Mouse (Mus musculus) c-Kit-positive CD71-negative TER-119-negative erythroid progenitor cells, embryonic 14.5 days (primary cell): ENCODE data around the gene Fam89b.
A peak's percentile ranks its signal among the peaks of the same experiment; 100 is the strongest.

ENCODE experiments used
- DNase-seq: peaks from one replicate; pipeline ENCODE4 v3.0.0-alpha.2; 2013; ENCODE audit warnings: low read depth

Gene Fam89b

GRCm38 (mm10) chr19:5739446-5739845 is 10.0 kb upstream of the Fam89b start:
- no peak for DNase-seq

- DNase-seq = no peak
Measured at GRCm38 (mm10) chr19:5734325-5734724, 4.9 kb upstream of the Fam89b start.

GRCm38 (mm10) chr19:5731264-5731978 is 2.0 kb upstream of the Fam89b start:
- peak; percentile 90 for DNase-seq

GRCm38 (mm10) chr19:5730314-5731186 is 1.1 kb upstream of the Fam89b start:
- no peak for DNase-seq

- DNase-seq = no peak
Measured at GRCm38 (mm10) chr19:5728631-5729443, 616 bp downstream of the Fam89b start.

- peak; percentile 81 for DNase-seq
Measured at GRCm38 (mm10) chr19:5727701-5728100, 1.8 kb downstream of the Fam89b start.

GRCm38 (mm10) chr19:5726961-5727578 is 2.4 kb downstream of the Fam89b start:
- DNase-seq = no peak

- peak; percentile 63 for DNase-seq
Measured at GRCm38 (mm10) chr19:5725767-5726515, 3.5 kb downstream of the Fam89b start, which contains the start of gene Ehbp1l1. Gene Ehbp1l1, minus strand, starts transcription at chr19:5726317.

- no peak for DNase-seq
Measured at GRCm38 (mm10) chr19:5725029-5725707, 4.3 kb downstream of the Fam89b start.

- peak; percentile 86 for DNase-seq
Measured at GRCm38 (mm10) chr19:5724549-5724941, 4.9 kb downstream of the Fam89b start.

GRCm38 (mm10) chr19:5723934-5724548 is 5.4 kb downstream of the Fam89b start:
- DNase-seq = no peak

GRCm38 (mm10) chr19:5722848-5723425 is 6.5 kb downstream of the Fam89b start:
- DNase-seq = no peak

GRCm38 (mm10) chr19:5721233-5721632 is 8.2 kb downstream of the Fam89b start:
- no peak for DNase-seq

GRCm38 (mm10) chr19:5716955-5717354 is 12.5 kb downstream of the Fam89b start:
- no peak for DNase-seq

- DNase-seq = no peak
Measured at GRCm38 (mm10) chr19:5715793-5716688, 13.4 kb downstream of the Fam89b start.

- no peak for DNase-seq
Measured at GRCm38 (mm10) chr19:5713730-5714129, 15.7 kb downstream of the Fam89b start.

- no peak for DNase-seq
Measured at GRCm38 (mm10) chr19:5713255-5713654, 16.2 kb downstream of the Fam89b start.

GRCm38 (mm10) chr19:5711907-5712460 is 17.5 kb downstream of the Fam89b start:
- DNase-seq = no peak
